Comparison of ENCODE assay signal across 19 mouse cellular contexts in genomic region chr16:62860140-62860539, GRCm38 (mm10). TPM values are rescaled to one million over a fixed set of nuclear protein-coding genes. Genes with fewer than 3 reads are reported as not detected.
"Had no signal": no experiment of that assay in that cellular context is flagged by ENCODE, and none has a peak within 500 bp of the region (broad histone marks: within the 10 kb centered on the region; RNA-seq: fewer than 3 reads in every experiment).

No protein-coding gene starts in this region.

- DNase-seq: retina, postnatal 1 day; right cerebral cortex, adult 18-20 months; right cerebral cortex, postnatal 14 days; right cerebral cortex, postnatal 25 days; right cerebral cortex, postnatal 4 days; spleen, adult 18-20 months; thymus, adult 18-20 months; thymus, adult 2 months; thymus, postnatal 14 days; thymus, postnatal 25 days; thymus, postnatal 36 days; thymus, postnatal 4 days had no signal

- H3K36me3 ChIP-seq: neural tube, embryonic 13.5 days; neural tube, embryonic 15.5 days; stomach, embryonic 15.5 days had no signal

- H3K4me1 ChIP-seq: neural tube, embryonic 13.5 days; neural tube, embryonic 15.5 days; stomach, embryonic 15.5 days had no signal

- H3K27me3 ChIP-seq: neural tube, embryonic 13.5 days; neural tube, embryonic 15.5 days; stomach, embryonic 15.5 days had no signal

- H3K4me3 ChIP-seq: neural tube, embryonic 13.5 days; neural tube, embryonic 15.5 days; stomach, embryonic 15.5 days had no signal

- H3K9me3 ChIP-seq: neural tube, embryonic 13.5 days; neural tube, embryonic 15.5 days; stomach, embryonic 15.5 days had no signal

- H3K4me2 ChIP-seq: neural tube, embryonic 13.5 days; neural tube, embryonic 15.5 days; stomach, embryonic 15.5 days had no signal

- H3K9ac ChIP-seq: neural tube, embryonic 13.5 days; neural tube, embryonic 15.5 days; stomach, embryonic 15.5 days had no signal

- H3K27ac ChIP-seq: neural tube, embryonic 13.5 days; neural tube, embryonic 15.5 days; stomach, embryonic 15.5 days; stomach, postnatal 0 days had no signal

RNA-seq across cellular contexts. Expression of gene Stx19, which starts 45.7 kb away (rescaled TPM):
- polyA plus RNA-seq: small intestine, adult 2 months; spleen, adult 2 months; testis, adult 2 months; thymus, adult 2 months had no signal
